Mouse (Mus musculus) heart, embryonic 13.5 days (tissue): ENCODE data around the gene Setdb1. TPM values are rescaled to one million over a fixed set of nuclear protein-coding genes. Genes with fewer than 3 reads are reported as not detected.
A peak's percentile ranks its signal among the peaks of the same experiment; 100 is the strongest.

Source experiments
- ATAC-seq: fragments of 200-750 bp; cut with Nextera tagmentation; 2 replicates; pipeline ENCODE4 v1.8.0; 2017; ENCODE audit warnings: moderate TSS enrichment; ENCODE audit not compliant: insufficient number of reproducible peaks, low FRiP score, low TSS enrichment; ENCODE audit errors: extremely low read depth
- H3K27ac ChIP-seq: fragments of 300-500 bp; sonication (generic); replicated peaks from 2 replicates; pipeline ENCODE4 v1.5.1; 2015; ENCODE audit warnings: moderate library complexity, mild to moderate bottlenecking, inconsistent platforms
- H3K27me3 ChIP-seq: fragments of 300-500 bp; sonication (generic); replicated peaks from 2 replicates; pipeline ENCODE4 v1.6.1; 2015; ENCODE audit warnings: mild to moderate bottlenecking, inconsistent platforms
- H3K36me3 ChIP-seq: fragments of 300-500 bp; sonication (generic); 2 replicates; pipeline ENCODE4 v1.6.1; 2015; ENCODE audit warnings: mild to moderate bottlenecking, inconsistent platforms
- H3K4me1 ChIP-seq: fragments of 300-500 bp; sonication (generic); 2 replicates; pipeline ENCODE4 v1.6.1; 2015; ENCODE audit warnings: inconsistent platforms
- H3K4me2 ChIP-seq: fragments of 300-500 bp; sonication (generic); 2 replicates; pipeline ENCODE4 v1.6.1; 2015; ENCODE audit warnings: inconsistent platforms, mild to moderate bottlenecking, moderate library complexity
- H3K4me3 ChIP-seq: fragments of 300-500 bp; sonication (generic); 2 replicates; pipeline ENCODE4 v1.5.1; 2015; ENCODE audit warnings: moderate library complexity, mild to moderate bottlenecking, inconsistent platforms
- H3K9ac ChIP-seq: fragments of 300-500 bp; sonication (generic); 2 replicates; pipeline ENCODE4 v1.6.1; 2015; ENCODE audit warnings: inconsistent platforms, mild to moderate bottlenecking, moderate library complexity
- H3K9me3 ChIP-seq: fragments of 300-500 bp; sonication (generic); 2 replicates; pipeline ENCODE4 v1.6.1; 2016; ENCODE audit warnings: inconsistent platforms
- WGBS: fragments of 180-500 bp; shearing (Covaris S2); methylation state at CpG from one replicate; pipeline ENCODE4 v1.1.7; 2015; ENCODE audit warnings: mixed read lengths; 5-methylcytosine and 5-hydroxymethylcytosine counted together
- polyA plus RNA-seq: library from polyadenylated mRNA; unstranded; fragments of >200 nt; fragmentation: Nextera tagmentation; extraction: Ambion mirVana; gene quantifications from 2 replicates; pipeline ENCODE4 v1.2.1, GENCODE M21; 2015

Gene Setdb1
- polyA plus RNA-seq, 1 experiment from 2014 or later, result 20.1 TPM

DNA sequence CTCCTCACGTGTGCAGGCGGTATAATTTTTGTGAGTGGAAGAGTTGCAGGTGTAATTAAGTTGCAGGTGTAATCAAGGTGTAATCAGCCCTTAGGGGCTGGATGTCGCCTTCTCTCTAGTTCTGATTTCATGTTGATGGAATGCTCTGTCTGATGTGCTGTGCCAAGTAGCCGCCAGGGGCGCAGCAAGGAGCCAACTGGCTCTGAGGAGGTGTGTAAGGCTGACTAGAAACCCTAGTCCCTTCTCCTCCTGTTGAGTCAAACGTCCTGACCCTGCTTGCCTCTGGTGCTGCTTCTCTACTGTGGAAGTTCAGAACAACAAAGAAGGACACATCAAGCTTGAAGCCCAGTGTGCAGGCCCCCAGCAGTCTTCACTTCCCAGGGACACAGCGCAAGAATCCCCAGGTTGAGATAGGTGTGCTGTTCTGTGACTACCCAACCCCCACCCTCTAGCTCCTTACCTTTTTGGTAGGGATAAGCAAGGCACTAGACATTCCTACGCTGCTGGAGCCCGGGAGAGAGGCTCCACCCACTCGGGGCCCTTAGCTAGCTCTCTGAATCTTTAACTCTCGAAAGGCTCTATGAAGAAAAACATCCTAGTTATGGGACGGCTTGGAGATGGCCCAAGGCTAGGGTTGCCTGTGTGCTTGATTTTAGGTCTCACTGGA, 39.5 kb downstream of the Setdb1 start:
- no peak for ATAC-seq
- Histone ChIP-seq H3K4me2 (peak overlapping the region; percentile 88), H3K4me3 (peak overlapping the region; percentile 24), H3K4me1 (peaks cover 60% of the 10 kb centered on the region), H3K9ac (peak overlapping the region; percentile 65), H3K27ac (peak overlapping the region; percentile 84), H3K27me3 (no peaks in the 10 kb centered on the region), H3K36me3 (peaks cover 32% of the 10 kb centered on the region), H3K9me3 (no peaks in the 10 kb centered on the region)
- 9% methylated on average over 12 of the region's 12 CpGs for WGBS

DNA sequence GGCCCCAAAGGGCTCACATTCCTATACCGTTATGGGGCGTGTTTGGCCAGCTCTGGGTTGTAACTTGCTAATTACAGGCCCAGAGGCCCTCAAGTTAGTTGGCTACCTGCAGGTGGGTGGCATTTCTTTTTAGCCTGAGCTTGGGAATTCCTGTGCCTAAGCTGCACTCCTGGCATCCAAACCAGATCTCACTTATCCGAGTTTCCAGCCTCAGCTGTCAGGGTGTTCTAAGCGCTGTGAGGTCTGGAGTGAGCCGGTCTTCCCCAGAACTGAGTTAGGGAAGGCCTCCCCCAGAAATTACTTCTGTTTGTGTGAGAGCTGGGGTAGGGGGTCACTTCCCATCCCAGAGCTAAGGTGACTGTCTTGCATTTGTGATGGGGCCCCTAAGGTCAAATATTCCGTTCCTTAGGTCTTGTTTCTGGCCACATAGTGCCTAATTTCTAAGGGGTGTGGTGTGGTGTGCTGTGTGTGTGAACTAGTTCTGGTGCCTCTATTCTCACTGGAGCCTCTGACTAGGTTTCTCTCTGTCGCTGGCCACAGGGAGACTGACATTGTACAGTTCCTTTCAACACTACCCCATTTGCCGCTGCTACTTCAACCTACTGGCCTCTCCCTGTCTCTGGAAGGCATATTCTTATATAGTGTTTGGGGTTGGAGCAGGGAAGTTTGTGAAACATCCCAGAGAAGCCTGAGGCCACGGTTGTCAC, 41.0 kb downstream of the Setdb1 start:
- no peaks in the 10 kb centered on the region for H3K9me3 ChIP-seq
- H3K27ac ChIP-seq, result peak overlapping the region; percentile 96
- H3K4me1 ChIP-seq, result peaks cover 61% of the 10 kb centered on the region
- peak overlapping the region; percentile 97 for H3K9ac ChIP-seq
- peak overlapping the region; percentile 88 for H3K4me2 ChIP-seq
- peak overlapping the region; percentile 79 for H3K4me3 ChIP-seq
- H3K36me3 ChIP-seq, result peaks cover 16% of the 10 kb centered on the region
- no peaks in the 10 kb centered on the region for H3K27me3 ChIP-seq
- 9% methylated on average over 9 of the region's 9 CpGs for WGBS
- ATAC-seq, result no peak

DNA sequence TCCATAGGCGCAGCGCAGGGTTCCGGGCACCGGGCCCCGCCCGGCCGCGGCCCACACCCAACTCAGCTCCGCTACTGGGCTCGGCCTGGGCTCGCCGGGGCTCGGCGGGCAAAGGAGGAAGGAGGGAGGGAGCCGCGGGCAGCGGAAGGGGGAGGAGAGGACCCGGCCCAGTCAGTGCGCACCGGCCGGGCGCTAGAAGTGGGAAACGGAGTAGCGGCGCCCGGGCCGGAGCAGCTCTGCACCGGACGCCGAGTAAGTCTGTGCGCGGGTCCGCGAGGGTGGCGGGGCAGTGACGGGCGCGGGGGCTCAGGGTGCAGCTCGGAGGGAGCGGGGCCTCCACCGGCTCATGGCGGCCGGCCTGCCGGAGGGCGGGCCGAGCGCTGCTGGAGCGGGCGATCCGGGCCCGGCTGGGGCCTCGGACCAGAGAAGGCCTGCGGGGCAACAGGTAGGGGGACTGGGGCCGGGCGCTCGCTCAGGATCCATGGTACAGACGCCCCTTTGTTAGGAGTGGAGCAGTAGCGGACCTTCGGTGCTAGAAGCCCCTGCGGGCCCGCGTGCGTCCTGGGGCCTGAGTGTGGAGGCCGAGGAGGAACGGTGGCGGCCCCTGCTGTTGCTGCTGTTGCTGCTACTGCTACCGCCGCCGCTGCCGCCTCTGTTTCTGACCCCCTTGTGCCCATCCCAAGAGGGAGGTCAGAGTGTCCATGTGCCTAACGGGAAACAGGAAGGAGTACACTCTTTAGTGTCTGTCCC, 41.7 kb downstream of the Setdb1 start:
- peak overlapping the region; percentile 97 for H3K9ac ChIP-seq
- no peaks in the 10 kb centered on the region for H3K27me3 ChIP-seq
- H3K4me2 ChIP-seq, result peak overlapping the region; percentile 88
- peaks cover 61% of the 10 kb centered on the region for H3K4me1 ChIP-seq
- under 1% methylated on average over 71 of the region's 71 CpGs for WGBS
- ATAC-seq, result peak; percentile 90
- H3K9me3 ChIP-seq, result no peaks in the 10 kb centered on the region
- peak overlapping the region; percentile 79 for H3K4me3 ChIP-seq
- H3K27ac ChIP-seq, result peak overlapping the region; percentile 96
- H3K36me3 ChIP-seq, result peaks cover 9% of the 10 kb centered on the region

DNA sequence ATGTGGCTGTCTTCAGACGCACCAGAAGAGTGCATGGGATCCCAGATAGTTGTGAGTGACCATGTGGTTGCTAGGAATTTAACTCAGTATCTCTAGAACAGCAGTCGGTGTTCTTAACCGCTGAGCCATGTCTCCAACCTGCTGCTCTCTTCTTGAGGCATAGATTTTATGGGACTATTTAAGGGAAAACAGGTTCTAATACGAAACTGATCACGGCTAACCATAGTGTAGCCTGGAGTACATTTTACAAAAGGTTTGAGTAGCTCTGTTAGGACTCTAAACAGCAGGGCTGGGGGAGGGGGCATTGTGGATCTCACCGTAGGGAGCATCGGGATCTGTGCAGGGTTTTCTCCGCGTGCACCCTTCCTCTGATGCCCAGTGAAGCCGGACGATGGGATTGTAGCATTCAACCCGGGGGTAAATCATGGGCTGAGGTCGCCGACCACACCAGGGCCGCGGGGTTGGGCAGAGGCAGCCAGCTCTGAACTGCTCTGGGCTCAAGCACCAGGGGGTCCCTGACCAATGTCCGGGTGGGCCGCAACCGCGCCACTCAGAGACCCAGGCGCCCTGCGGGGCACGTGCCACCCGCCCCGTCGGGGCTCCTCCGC, 42.4 kb downstream of the Setdb1 start, which contains the start of gene Cers2:
Cers2 (plus strand) TSS at position 306 of the 608 bp plus-strand sequence.
- 4% methylated on average over 27 of the region's 27 CpGs for WGBS
- peak within 1 kb of the TSS; percentile 97 for H3K9ac ChIP-seq
- peak within 1 kb of the TSS; percentile 88 for H3K4me2 ChIP-seq
- H3K9me3 ChIP-seq, result no peaks in the 10 kb centered on the region
- peaks cover 2% of the 10 kb centered on the region for H3K36me3 ChIP-seq
- peak within 1 kb of the TSS; percentile 79 for H3K4me3 ChIP-seq
- ATAC-seq, result no peak
- H3K27me3 ChIP-seq, result no peaks in the 10 kb centered on the region
- H3K27ac ChIP-seq, result peak within 1 kb of the TSS; percentile 96
- peaks cover 54% of the 10 kb centered on the region for H3K4me1 ChIP-seq

DNA sequence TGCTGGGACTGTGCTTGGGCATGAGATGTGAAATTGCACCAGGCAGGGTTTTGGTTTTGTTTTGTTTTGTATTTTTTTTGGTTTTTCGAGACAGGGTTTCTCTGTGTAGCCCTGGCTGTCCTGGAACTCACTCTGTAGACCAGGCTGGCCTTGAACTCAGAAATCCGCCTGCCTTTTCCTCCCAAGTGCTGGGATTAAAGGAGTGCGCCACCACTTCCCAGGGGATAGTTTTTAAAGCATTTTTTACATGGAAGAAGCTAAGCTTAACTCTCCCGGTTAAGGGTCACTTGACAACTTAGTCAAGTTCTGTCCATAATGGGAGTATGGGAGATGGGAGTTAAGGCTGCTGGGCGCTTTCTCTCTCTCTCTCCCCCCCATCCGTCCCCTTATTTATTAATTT, 42.9 kb downstream of the Setdb1 start:
- Histone ChIP-seq H3K9ac (peak overlapping the region; percentile 97), H3K27ac (0 out of 2 replicates have a peak overlapping the region, but pooled peaks have one; percentile 96), H3K4me1 (peaks cover 49% of the 10 kb centered on the region), H3K4me2 (peak overlapping the region; percentile 88), H3K9me3 (no peaks in the 10 kb centered on the region), H3K4me3 (peak overlapping the region; percentile 79), H3K36me3 (no peaks in the 10 kb centered on the region; the same call in 1 of the 2 replicates), H3K27me3 (no peaks in the 10 kb centered on the region)
- ATAC-seq, result no peak
- 63% methylated on average over 6 of the region's 6 CpGs for WGBS

DNA sequence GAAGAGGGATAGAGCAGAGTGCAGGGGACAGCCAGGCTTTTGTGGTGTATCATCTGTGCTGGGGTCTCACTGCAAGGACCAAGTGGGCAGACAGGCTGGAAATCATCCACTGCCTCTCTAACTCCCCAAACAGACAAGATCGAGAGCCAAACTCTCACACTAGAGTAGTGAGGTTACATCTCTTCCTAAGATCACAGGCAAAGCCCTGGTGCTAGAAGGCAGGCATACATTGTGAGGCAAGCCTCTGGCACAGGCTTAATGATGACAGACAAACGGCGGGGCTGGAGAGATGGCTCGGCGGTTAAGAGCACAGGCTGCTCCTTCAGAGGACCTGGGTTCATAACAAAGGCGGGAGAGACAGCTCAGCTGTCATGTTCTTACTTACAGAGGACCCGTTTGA, 43.5 kb downstream of the Setdb1 start:
- Histone ChIP-seq H3K4me1 (peaks cover 43% of the 10 kb centered on the region), H3K4me2 (no peak overlapping the region), H3K27ac (no peak overlapping the region), H3K4me3 (no peak overlapping the region), H3K27me3 (no peaks in the 10 kb centered on the region), H3K9ac (no peak overlapping the region), H3K9me3 (no peaks in the 10 kb centered on the region), H3K36me3 (no peaks in the 10 kb centered on the region)
- 45% methylated on average over 7 of the region's 7 CpGs for WGBS
- ATAC-seq, result no peak

DNA sequence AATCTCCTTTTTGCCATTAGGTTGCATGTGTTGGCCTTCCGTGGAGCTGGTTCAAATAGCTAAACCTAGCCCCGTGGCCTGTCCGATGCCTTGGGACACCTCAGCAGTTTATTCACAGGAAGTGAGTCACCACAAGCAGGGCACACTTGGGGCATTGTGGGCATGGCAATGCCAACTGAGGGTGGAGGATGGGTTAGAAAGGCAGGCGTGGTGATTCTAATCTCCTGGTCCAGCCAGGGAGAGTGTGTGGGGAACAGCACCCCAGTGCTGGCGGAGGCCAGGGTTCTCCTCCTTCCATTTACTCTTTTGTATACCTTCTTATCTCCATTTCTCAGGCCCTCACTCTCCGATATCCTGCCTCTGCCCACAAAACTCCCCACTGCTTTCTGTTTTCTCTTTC, 44.4 kb downstream of the Setdb1 start:
- Histone ChIP-seq H3K4me3 (no peak overlapping the region), H3K27ac (0 out of 2 replicates have a peak overlapping the region, but pooled peaks have one; percentile 33), H3K36me3 (no peaks in the 10 kb centered on the region), H3K4me2 (no peak overlapping the region), H3K9ac (no peak overlapping the region), H3K27me3 (no peaks in the 10 kb centered on the region), H3K4me1 (peaks cover 34% of the 10 kb centered on the region), H3K9me3 (no peaks in the 10 kb centered on the region)
- 57% methylated on average over 6 of the region's 6 CpGs for WGBS
- ATAC-seq, result no peak

DNA sequence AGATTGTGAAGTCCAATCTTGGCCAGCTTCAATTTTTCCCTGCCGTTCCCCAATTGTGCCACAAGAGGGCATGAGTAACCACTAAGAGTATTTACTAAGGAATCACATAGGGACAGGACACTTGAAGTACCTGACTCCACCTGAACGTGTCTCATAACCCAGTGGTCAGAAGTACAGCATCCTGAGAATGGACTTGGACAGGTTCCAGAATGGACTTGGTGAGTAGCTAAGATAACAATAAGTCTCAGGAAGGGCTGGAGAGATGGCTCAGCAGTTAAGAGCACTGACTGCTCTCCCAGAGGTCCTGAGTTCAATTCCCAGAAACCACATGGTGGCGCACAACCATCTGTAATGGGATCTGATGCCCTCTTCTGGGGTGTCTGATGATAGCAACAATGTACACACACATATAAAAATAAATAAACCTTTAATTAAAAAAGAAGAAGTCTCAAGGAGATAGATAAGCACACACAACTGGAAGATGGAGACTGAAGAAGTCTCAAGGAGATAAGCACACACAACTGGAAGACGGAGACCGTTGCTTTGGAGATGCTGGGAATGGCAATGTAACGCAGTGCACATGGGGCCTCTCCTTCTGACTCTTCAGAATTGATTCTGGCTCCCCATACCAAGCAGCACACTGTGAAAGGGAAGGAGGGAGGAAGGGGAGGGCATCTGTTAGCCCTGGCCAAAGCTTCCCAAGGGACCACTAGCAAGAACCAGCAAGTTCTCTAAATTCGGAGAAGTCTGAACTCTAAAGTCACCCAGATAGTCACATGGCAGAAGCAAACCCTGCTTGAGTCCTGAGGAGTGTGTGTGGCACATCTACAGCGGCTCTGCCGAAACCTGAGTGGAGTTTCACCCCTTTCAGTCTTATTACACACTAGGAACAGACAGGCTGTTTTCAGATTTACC, 45.8 kb downstream of the Setdb1 start:
- no peak overlapping the region for H3K4me2 ChIP-seq
- ATAC-seq, result no peak
- H3K36me3 ChIP-seq, result no peaks in the 10 kb centered on the region
- no peaks in the 10 kb centered on the region for H3K9me3 ChIP-seq
- H3K27me3 ChIP-seq, result no peaks in the 10 kb centered on the region
- H3K27ac ChIP-seq, result no peak overlapping the region
- H3K4me1 ChIP-seq, result peaks cover 31% of the 10 kb centered on the region
- no peak overlapping the region for H3K4me3 ChIP-seq
- H3K9ac ChIP-seq, result no peak overlapping the region
- 63% methylated on average over 9 of the region's 9 CpGs for WGBS

DNA sequence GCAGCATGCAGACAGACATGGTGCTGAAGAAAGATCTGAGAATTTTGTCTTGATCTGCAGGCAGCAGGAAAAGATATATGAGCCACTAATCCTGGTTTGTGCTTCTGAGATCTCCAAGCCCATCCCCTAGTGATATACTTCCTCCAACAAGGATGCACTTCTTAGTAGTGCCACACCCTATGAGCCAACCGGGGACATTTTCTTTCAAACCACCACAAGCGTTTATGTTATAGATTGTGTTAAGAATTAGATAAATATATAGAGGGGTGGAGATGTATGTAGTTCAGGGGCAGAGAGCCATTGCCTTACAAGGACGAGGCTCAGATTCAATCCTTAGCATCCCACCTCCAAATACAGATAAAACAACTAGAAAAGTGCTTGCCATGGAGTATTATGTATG, 46.5 kb downstream of the Setdb1 start:
- H3K4me3 ChIP-seq, result no peak overlapping the region
- no peak overlapping the region for H3K27ac ChIP-seq
- H3K9me3 ChIP-seq, result no peaks in the 10 kb centered on the region
- H3K4me1 ChIP-seq, result peaks cover 28% of the 10 kb centered on the region
- no peak for ATAC-seq
- 58% methylated on average over 3 of the region's 3 CpGs for WGBS
- H3K27me3 ChIP-seq, result no peaks in the 10 kb centered on the region
- H3K9ac ChIP-seq, result no peak overlapping the region
- H3K4me2 ChIP-seq, result no peak overlapping the region
- no peaks in the 10 kb centered on the region for H3K36me3 ChIP-seq

DNA sequence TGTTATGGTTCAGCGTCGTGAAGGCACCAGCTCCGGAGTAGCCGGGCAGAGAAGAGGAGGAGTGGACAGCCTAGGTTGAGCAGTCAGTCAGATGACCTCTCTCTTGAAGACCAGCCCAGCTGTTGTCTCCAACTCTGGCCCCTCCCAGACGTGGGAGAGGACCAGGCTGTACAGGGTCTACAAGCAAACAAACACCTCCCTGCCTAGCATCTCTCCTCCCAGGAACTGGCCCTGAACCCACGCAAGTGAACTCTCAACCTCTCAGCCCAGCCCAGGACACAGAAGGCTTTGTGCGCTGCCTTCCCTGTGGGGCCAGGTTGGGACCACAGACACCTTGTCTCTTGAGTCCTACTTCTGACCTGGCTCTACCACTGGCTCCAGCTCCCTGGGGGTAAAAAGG, 49.9 kb downstream of the Setdb1 start, which contains the start of gene Anxa9:
Anxa9 (minus strand) TSS at position 77 of the 400 bp plus-strand sequence.
- 0 out of 2 replicates have a peak, but pooled peaks have one; percentile 17 for ATAC-seq
- Histone ChIP-seq H3K27me3 (no peaks in the 10 kb centered on the region), H3K36me3 (no peaks in the 10 kb centered on the region), H3K4me1 (peaks cover 10% of the 10 kb centered on the region), H3K9me3 (no peaks in the 10 kb centered on the region), H3K4me3 (no peak within 1 kb of the TSS), H3K9ac (no peak within 1 kb of the TSS), H3K27ac (no peak within 1 kb of the TSS), H3K4me2 (no peak within 1 kb of the TSS)
- 47% methylated on average over 7 of the region's 7 CpGs for WGBS
